Mouse (Mus musculus): Measurements from ENCODE around the gene Fam149b.

DNA sequence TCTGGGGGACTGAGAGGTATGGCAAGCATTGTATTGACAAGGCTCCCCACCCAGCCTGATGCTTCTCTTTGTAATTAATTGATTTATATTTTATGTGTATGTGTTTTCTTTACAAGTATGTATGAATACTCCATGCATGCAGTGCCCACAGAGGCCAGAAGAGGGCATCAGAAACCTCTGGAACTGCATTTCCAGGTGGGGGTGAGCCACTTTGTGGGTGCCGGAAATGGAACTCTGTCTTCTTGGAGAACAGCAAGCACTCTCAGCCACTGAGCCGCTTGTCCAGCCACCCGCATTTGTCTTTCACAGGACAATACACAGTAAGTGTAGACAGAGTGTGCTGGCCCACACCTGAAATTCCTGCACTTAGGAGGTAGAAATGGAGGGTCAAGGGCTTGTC lies 28.5 kb upstream of the Fam149b start:
- TF ChIP-seq CTCF (IDR thresholded peaks at IDR 0.05; ENCODE audit: low read depth) (peak; percentile 74), EP300 (optimal IDR thresholded peaks at IDR 0.05) (no peak)
